ENCODE assay signal across 26 mouse cellular contexts in the genomic region with DNA sequence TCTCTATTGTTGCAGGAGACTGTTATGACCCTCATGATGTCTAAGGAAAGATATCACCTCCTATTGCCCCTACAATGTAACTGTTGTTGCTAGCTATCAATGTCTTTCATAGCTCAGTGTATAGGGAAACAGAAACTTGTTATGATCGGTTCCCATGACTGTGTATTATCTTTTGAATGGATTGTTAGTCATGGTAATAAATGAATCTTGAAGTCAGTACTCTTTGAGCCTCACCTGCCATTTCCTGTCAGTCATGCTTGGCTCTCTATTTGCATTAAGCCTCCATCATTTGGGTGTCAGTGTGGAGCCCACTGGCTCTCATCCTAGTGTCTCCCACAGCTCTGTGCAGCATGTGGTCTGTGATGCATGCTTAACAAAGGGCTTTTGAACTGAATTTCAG.
DNase-seq lines count a peak whose midpoint lies in the region; ATAC-seq and TF ChIP-seq lines count a peak whose summit lies in the region.
"Had no signal": no experiment of that assay in that cellular context is flagged by ENCODE, and none has a peak within 500 bp of the region (broad histone marks: within the 10 kb centered on the region; RNA-seq: fewer than 3 reads in every experiment).

No protein-coding gene starts in this region.

- WGBS in hindbrain, embryonic 10.5 days, result 72% methylated on average over 1 of the region's 1 CpGs
- WGBS in hindbrain, postnatal 0 days, result 44% methylated on average over 1 of the region's 1 CpGs
- 83% methylated on average over 1 of the region's 1 CpGs for WGBS in thymus, adult 2 months

- H3K36me3 ChIP-seq in hindbrain, embryonic 10.5 days, result no peaks in the 10 kb centered on the region
- no peaks in the 10 kb centered on the region for H3K36me3 ChIP-seq in hindbrain, postnatal 0 days (ENCODE audit: insufficient read depth, low read length)
- no peaks in the 10 kb centered on the region for H3K36me3 ChIP-seq in thymus, adult 2 months (ENCODE audit: control insufficient read depth, insufficient read depth, low read length)
- no peaks in the 10 kb centered on the region for H3K36me3 ChIP-seq in splenic B cell, adult 2 months (ENCODE audit: control insufficient read depth, insufficient read depth, low read length, poor library complexity, severe bottlenecking)
- H3K36me3 ChIP-seq: heart, embryonic 12.5 days; limb, embryonic 13.5 days; liver, embryonic 12.5 days; neural tube, embryonic 13.5 days; stomach, embryonic 15.5 days had no signal

- H3K9ac ChIP-seq in hindbrain, postnatal 0 days (replicated peaks; ENCODE audit: low read length), result no peak overlapping the region
- H3K9ac ChIP-seq: heart, embryonic 12.5 days; limb, embryonic 13.5 days; liver, embryonic 12.5 days; neural tube, embryonic 13.5 days; stomach, embryonic 15.5 days had no signal

- H3K4me2 ChIP-seq in hindbrain, postnatal 0 days (ENCODE audit: low read depth, low read length), result no peak overlapping the region
- H3K4me2 ChIP-seq: heart, embryonic 12.5 days; limb, embryonic 13.5 days; liver, embryonic 12.5 days; neural tube, embryonic 13.5 days; stomach, embryonic 15.5 days had no signal

- no peaks in the 10 kb centered on the region for H3K27me3 ChIP-seq in hindbrain, embryonic 10.5 days (ENCODE audit: insufficient read depth, poor library complexity, severe bottlenecking)
- H3K27me3 ChIP-seq in hindbrain, postnatal 0 days (ENCODE audit: insufficient read depth, low read length), result no peaks in the 10 kb centered on the region
- H3K27me3 ChIP-seq in thymus, adult 2 months (ENCODE audit: control insufficient read depth, insufficient read depth, low read length), result no peaks in the 10 kb centered on the region
- H3K27me3 ChIP-seq in splenic B cell, adult 2 months (ENCODE audit: control insufficient read depth, insufficient read depth, low read length, poor library complexity, severe bottlenecking), result no peaks in the 10 kb centered on the region
- H3K27me3 ChIP-seq: heart, embryonic 12.5 days; limb, embryonic 13.5 days; liver, embryonic 12.5 days; neural tube, embryonic 13.5 days; stomach, embryonic 15.5 days had no signal

- H3K27ac ChIP-seq in hindbrain, embryonic 10.5 days, result peak overlapping the region; percentile 74
- H3K27ac ChIP-seq in hindbrain, postnatal 0 days, result no peak overlapping the region
- 0 out of 2 replicates have a peak overlapping the region, but pooled peaks have one; percentile 10 for H3K27ac ChIP-seq in thymus, adult 2 months (ENCODE audit: control insufficient read depth, insufficient read depth, low read length)
- H3K27ac ChIP-seq: gastrocnemius, adult 2 months; limb, embryonic 13.5 days; liver, embryonic 12.5 days; neural tube, embryonic 13.5 days; stomach, embryonic 15.5 days had no signal

- H3K4me1 ChIP-seq in hindbrain, embryonic 10.5 days (replicated peaks), result peaks cover 50% of the 10 kb centered on the region
- H3K4me1 ChIP-seq in hindbrain, postnatal 0 days (ENCODE audit: insufficient read depth, low read length), result peaks cover 8% of the 10 kb centered on the region; the same call in 1 of the 2 replicates
- peaks cover 22% of the 10 kb centered on the region for H3K4me1 ChIP-seq in thymus, adult 2 months (replicated peaks; ENCODE audit: control insufficient read depth, insufficient read depth, low read length)

- ATAC-seq in hindbrain, postnatal 0 days, result no peak
- ATAC-seq in inflammation-experienced regulatory T-cells, adult 6 months, result peak; percentile 47
- ATAC-seq in frontal cortex, adult (ENCODE audit: low TSS enrichment), result no peak
- ATAC-seq: liver, embryonic 12.5 days had no signal

- DNase-seq in hindbrain, embryonic 10.5 days (ENCODE audit: low spot score), result no peak
- no peak for DNase-seq in hindbrain, postnatal 0 days (ENCODE audit: low spot score)
- no peak for DNase-seq in thymus, adult 2 months
- no peak for DNase-seq in thymus, postnatal 10 days (ENCODE audit: low spot score in 2 of 2)
- DNase-seq in splenic B cell, adult 2 months (ENCODE audit: low read depth, low spot score), result peak; percentile 68
- DNase-seq in retina, embryonic 14.5 days (ENCODE audit: low spot score), result no peak
- DNase-seq: adrenal gland, postnatal 14 days; cerebellum, adult 2 months; cerebellum, postnatal 25 days; gastrocnemius, adult 2 months; heart, postnatal 10 days; kidney, adult 9 months; kidney, postnatal 25 days; lung, adult 18-20 months; lung, postnatal 10 days; midbrain, embryonic 14.5 days; right cerebral cortex, adult 18-20 months; thymus, postnatal 4 days had no signal

- no peak for TF ChIP-seq POLR2A in thymus, adult 2 months (IDR thresholded peaks at IDR 0.05; ENCODE audit: control insufficient read depth, extremely low read depth, insufficient read depth, low read length, poor library complexity)

- no peaks in the 10 kb centered on the region for H3K9me3 ChIP-seq in hindbrain, embryonic 10.5 days
- no peaks in the 10 kb centered on the region for H3K9me3 ChIP-seq in hindbrain, postnatal 0 days (ENCODE audit: low read length)
- H3K9me3 ChIP-seq: heart, embryonic 12.5 days; limb, embryonic 13.5 days; liver, embryonic 12.5 days; neural tube, embryonic 13.5 days; stomach, embryonic 15.5 days had no signal

- TF ChIP-seq CTCF in hindbrain, postnatal 0 days (IDR thresholded peaks at IDR 0.05; ENCODE audit: low read depth), result no peak
- no peak for TF ChIP-seq CTCF in thymus, adult 2 months (IDR thresholded peaks at IDR 0.05; ENCODE audit: borderline replicate concordance, control insufficient read depth, extremely low read depth, insufficient read depth, low read length, poor library complexity)

- no peak overlapping the region for H3K4me3 ChIP-seq in hindbrain, embryonic 10.5 days
- no peak overlapping the region for H3K4me3 ChIP-seq in hindbrain, postnatal 0 days (ENCODE audit: low read length)
- no peak overlapping the region for H3K4me3 ChIP-seq in thymus, adult 2 months (ENCODE audit: control insufficient read depth, insufficient read depth, low read length)
- H3K4me3 ChIP-seq: gastrocnemius, adult 2 months; heart, embryonic 12.5 days; limb, embryonic 13.5 days; liver, embryonic 12.5 days; myocyte; neural tube, embryonic 13.5 days; stomach, embryonic 15.5 days had no signal
